Mouse (Mus musculus) spleen, adult 2 months (tissue): ENCODE results near the gene Prkaa2. TPM values are rescaled to one million over a fixed set of nuclear protein-coding genes. Genes with fewer than 3 reads are reported as not detected.

ENCODE experiments used
- DNase-seq, 2 experiments: peaks; one replicate each; pipeline versions ENCODE4 v3.0.0 to v3.0.0-alpha.2; 2012 to 2021; ENCODE audit warnings: low spot score in 2 of 2, low read depth in 1 of 2
- H3K27ac ChIP-seq: fragments of 200-500 bp; 2 replicates; pipeline ENCODE4 v1.5.1; 2012; ENCODE audit warnings: low read length, inconsistent platforms; ENCODE audit not compliant: insufficient read depth
- H3K27me3 ChIP-seq: fragments of 200-500 bp; 2 replicates; pipeline ENCODE4 v1.6.1; 2012; ENCODE audit warnings: mild to moderate bottlenecking, moderate library complexity, low read length, inconsistent platforms; ENCODE audit not compliant: control insufficient read depth, insufficient read depth
- H3K36me3 ChIP-seq: fragments of 200-500 bp; 2 replicates; pipeline ENCODE4 v1.6.1; 2012; ENCODE audit warnings: mild to moderate bottlenecking, low read length, inconsistent platforms; ENCODE audit not compliant: control insufficient read depth, insufficient read depth
- H3K4me1 ChIP-seq: fragments of 200-500 bp; 2 replicates; pipeline ENCODE4 v1.6.1; 2011; ENCODE audit warnings: inconsistent platforms; ENCODE audit not compliant: control insufficient read depth, insufficient read depth, insufficient read length
- H3K4me3 ChIP-seq: fragments of 200-500 bp; 2 replicates; pipeline ENCODE4 v1.5.1; 2011; ENCODE audit warnings: mild to moderate bottlenecking, inconsistent platforms; ENCODE audit not compliant: insufficient read depth, insufficient read length; ENCODE audit errors: extremely low read depth
- CTCF ChIP-seq: fragments of 200-500 bp; IDR thresholded peaks from 2 replicates; pipeline ENCODE4 v1.5.1; 2011; ENCODE audit warnings: mild to moderate bottlenecking, inconsistent platforms; ENCODE audit not compliant: insufficient read depth, insufficient read length, insufficient replicate concordance; ENCODE audit errors: extremely low read depth
- POLR2A ChIP-seq: fragments of 200-500 bp; IDR thresholded peaks from 2 replicates; pipeline ENCODE4 v1.6.1; 2011; ENCODE audit warnings: low read depth, low read length, inconsistent platforms
- WGBS: fragments of 180-500 bp; shearing (Covaris S2); methylation state at CpG from one replicate; pipeline ENCODE4 v1.1.7; 2018; 5-methylcytosine and 5-hydroxymethylcytosine counted together
- polyA plus RNA-seq: library from polyadenylated mRNA; depleted of rRNA; stranded (reverse); fragments of >200 nt; gene quantifications from 2 replicates; pipeline ENCODE4 v1.2.3, GENCODE M21; 2012

The Prkaa2 gene
- polyA plus RNA-seq, 1 experiment: 0.14 TPM

DNA sequence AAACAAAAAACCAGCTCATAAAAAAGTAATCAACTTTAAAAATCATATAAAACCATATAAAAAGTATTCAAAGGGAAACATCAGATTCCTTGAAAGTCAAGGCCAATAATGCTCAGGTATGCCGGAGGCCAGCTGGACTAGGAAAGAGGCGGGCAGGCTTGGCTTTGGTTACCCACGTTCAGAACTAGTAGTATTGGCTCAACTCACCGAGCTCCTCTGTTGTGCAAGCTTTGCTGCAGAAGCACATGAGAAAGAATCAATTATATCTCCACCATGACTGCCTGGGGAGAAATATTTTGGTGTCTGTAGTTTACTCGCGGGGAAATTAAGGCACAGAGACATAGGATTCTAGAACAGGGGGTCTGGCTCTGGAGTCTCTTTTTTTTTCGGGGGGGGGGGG lies 46.6 kb upstream of the Prkaa2 start:
- Histone ChIP-seq H3K36me3 (no peaks in the 10 kb centered on the region), H3K27me3 (no peaks in the 10 kb centered on the region), H3K4me3 (no peak overlapping the region), H3K27ac (no peak overlapping the region), H3K4me1 (no peaks in the 10 kb centered on the region; the same call in 1 of the 2 replicates)
- DNase-seq: no peak
- no peak for TF ChIP-seq POLR2A
- no peak for TF ChIP-seq CTCF
- WGBS: 75% methylated on average over 7 of the region's 7 CpGs

DNA sequence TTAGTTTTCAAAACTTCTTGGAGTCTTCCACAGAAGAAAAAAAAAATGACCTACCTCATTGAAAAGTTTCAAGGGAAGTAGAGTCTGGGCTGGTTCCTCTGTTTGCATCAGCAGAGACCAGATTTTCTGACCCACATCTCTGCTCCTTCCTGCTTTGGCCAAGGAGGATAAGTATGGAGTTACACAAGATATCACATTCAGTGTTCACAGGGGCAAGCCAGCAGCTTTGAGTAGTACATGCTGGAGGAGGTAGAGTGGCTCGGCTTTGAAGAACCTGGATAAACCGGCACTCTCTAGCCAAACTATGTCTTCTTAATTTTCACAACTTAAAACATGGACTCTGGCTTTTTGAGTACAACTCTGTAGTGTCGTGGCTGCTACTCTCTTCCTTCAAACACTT lies 43.5 kb upstream of the Prkaa2 start:
- no peaks in the 10 kb centered on the region for H3K4me1 ChIP-seq
- DNase-seq: no peak
- H3K4me3 ChIP-seq: no peak overlapping the region
- no peaks in the 10 kb centered on the region for H3K27me3 ChIP-seq
- WGBS: 89% methylated on average over 3 of the region's 3 CpGs
- H3K27ac ChIP-seq: no peak overlapping the region
- H3K36me3 ChIP-seq: no peaks in the 10 kb centered on the region
- TF ChIP-seq POLR2A (no peak), CTCF (no peak)

DNA sequence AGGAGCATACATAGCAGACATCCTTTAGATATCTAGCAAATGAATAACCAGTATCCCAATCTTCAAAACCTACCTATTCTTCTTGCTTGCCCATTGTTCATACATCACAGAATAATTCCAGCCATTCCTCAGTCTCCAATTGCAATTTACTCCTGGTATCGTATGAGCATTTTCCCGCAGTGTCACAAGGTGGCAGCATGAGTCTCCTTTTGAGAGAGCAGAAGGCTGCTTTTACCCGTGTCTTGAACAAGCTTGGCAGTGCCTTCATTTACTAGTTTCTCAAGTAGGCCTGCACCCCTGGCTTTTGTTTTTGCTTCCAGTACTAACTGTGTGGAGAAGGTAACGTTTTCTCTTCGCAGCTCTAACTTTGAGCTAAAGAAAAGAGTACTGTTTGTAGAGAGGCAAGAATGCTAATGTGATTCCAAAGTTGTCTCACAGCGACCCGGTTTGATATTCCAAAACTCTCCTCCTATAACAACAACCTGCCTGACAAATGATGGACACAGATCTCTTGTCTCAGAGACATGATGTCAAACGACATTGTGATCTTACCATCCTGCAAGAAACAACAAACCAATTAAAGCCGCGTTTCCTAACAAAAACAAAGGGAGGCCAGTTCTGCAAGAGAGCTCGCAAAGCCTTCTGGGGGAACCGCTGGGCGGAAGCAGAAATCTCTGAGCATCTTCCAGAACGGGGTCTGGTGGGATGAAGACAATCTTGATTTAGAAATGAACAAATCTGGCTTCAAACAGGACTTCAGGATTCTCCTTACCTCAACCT lies 42.4 kb upstream of the Prkaa2 start:
- Histone ChIP-seq H3K27ac (no peak overlapping the region), H3K27me3 (no peaks in the 10 kb centered on the region), H3K4me1 (no peaks in the 10 kb centered on the region), H3K4me3 (no peak overlapping the region), H3K36me3 (no peaks in the 10 kb centered on the region)
- TF ChIP-seq CTCF (peak; percentile 84; the same call in 1 of the 2 replicates), POLR2A (no peak)
- DNase-seq: peak; percentile 34 to 62
- WGBS: 55% methylated on average over 14 of the region's 14 CpGs

DNA sequence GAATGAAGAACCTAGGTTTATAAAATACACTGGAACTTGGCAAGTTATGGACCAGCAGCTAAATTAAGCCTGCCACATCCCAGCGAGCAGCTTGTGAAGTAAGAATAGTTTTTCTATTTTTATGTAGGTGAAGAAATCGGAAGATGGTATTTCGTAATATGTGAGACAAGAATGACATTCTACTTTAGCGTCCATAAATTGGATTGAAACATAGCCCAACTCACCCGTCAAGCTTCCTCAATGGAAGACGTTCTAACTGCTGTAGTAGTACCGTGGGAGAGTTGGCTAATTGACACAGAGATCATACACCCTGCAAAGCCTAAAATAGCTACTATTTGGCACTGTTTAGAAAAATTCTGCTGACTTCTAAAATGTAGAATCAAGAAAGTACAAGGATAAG lies 39.8 kb upstream of the Prkaa2 start:
- no peak overlapping the region for H3K27ac ChIP-seq
- H3K36me3 ChIP-seq: no peaks in the 10 kb centered on the region
- no peaks in the 10 kb centered on the region for H3K4me1 ChIP-seq
- TF ChIP-seq POLR2A (no peak), CTCF (no peak)
- H3K27me3 ChIP-seq: no peaks in the 10 kb centered on the region
- 68% methylated on average over 7 of the region's 7 CpGs for WGBS
- no peak overlapping the region for H3K4me3 ChIP-seq
- DNase-seq: no peak

DNA sequence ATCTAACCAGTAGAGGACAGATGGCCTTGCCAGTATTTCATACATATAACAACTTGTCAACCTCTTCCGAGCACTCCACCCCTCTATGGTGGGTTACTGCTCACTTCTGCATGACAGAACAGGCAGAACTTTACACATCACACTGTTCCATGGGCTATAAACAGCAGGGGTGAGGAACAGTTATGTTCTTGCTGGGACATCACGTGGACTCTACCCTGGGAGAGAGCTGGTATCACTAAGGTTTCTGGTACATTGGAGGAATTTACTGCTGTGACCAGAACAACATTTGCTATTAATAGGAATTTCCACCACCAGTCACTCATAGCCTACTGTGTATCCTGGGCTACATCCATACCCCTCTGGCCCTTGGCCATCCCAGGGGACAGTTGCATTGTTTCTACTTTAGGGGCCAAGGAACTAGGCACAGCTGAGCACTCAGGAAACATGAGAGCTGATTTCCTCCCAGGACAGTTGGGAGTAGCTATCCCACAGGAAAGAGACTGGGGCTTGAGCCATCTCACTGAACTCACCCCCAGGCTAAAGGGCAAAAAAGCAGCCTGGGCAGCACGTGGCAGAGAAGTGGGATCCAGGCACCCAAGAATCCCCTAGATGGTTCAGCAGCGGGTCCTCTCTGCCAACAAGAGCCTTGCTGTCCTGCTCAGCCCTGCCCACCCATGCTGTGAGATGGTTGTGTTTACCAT lies 23.8 kb upstream of the Prkaa2 start:
- Histone ChIP-seq H3K4me3 (no peak overlapping the region), H3K27ac (no peak overlapping the region), H3K4me1 (no peaks in the 10 kb centered on the region), H3K27me3 (no peaks in the 10 kb centered on the region), H3K36me3 (no peaks in the 10 kb centered on the region)
- WGBS: 67% methylated on average over 4 of the region's 4 CpGs
- no peak for DNase-seq
- TF ChIP-seq POLR2A (no peak), CTCF (no peak)

DNA sequence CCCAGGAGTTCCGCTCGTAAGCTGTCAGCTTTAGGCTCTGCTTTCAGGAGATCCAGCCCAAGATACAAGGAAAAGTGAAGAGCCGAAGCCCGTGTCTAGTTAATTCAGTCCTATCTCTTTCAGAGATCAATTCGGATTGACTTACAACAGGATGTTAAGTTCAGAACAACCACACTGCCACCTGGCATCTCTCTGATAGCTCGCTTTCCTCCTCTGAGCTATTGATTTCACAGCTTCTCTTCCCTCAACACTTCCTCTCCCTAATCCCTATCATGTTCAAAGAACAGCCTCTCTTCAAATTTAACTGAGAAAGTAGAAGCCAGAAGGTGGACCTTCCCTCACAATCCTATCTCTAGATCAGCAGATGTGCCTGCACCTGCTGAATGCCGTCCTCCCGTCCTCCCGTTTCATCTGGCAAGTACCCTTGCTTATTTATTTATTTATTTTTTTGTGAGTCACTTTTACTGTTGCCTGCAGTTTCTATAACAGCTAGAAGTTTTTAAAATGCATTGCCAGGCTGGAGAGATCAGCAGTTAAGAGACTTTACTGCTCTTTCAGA lies 22.1 kb upstream of the Prkaa2 start:
- TF ChIP-seq CTCF (no peak), POLR2A (no peak)
- DNase-seq: no peak
- Histone ChIP-seq H3K4me3 (no peak overlapping the region), H3K27me3 (no peaks in the 10 kb centered on the region), H3K36me3 (no peaks in the 10 kb centered on the region), H3K4me1 (no peaks in the 10 kb centered on the region), H3K27ac (no peak overlapping the region)
- 68% methylated on average over 9 of the region's 9 CpGs for WGBS

DNA sequence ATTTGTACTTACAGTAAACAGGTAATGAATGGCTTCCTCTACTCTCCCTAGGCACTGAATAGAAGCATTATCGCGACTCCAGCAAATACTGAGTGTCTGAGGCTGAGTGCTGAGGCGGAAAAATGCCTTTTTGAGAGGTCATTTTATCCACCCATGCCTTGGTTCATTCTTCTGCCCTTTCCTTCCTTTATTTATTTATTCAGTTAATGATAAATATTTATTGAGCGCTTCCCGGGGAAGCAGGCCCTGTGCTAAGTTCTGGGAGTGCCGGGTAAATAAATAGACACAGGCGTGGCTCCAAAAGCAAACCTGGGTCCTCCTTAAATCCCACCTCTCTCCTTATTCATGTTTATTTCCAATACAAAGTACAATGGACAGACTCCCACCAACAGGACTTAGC lies 19.5 kb upstream of the Prkaa2 start:
- Histone ChIP-seq H3K36me3 (no peaks in the 10 kb centered on the region), H3K4me1 (no peaks in the 10 kb centered on the region), H3K27me3 (no peaks in the 10 kb centered on the region), H3K27ac (no peak overlapping the region), H3K4me3 (no peak overlapping the region)
- no peak for DNase-seq
- 78% methylated on average over 7 of the region's 7 CpGs for WGBS
- no peak for TF ChIP-seq CTCF
- TF ChIP-seq POLR2A: no peak
